Mouse (Mus musculus) neural tube, embryonic 15.5 days (tissue): ENCODE data around the gene Spred1. TPM values are rescaled to one million over a fixed set of nuclear protein-coding genes. Genes with fewer than 3 reads are reported as not detected.

Source experiments
- ATAC-seq: fragments of 200-750 bp; cut with Nextera tagmentation; 2 replicates; pipeline ENCODE4 v1.8.0; 2017; ENCODE audit warnings: mild to moderate bottlenecking, moderate TSS enrichment, moderate library complexity; ENCODE audit not compliant: low FRiP score
- H3K27ac ChIP-seq: fragments of 300-500 bp; sonication (generic); replicated peaks from 2 replicates; pipeline ENCODE4 v1.5.1; 2015; ENCODE audit warnings: mild to moderate bottlenecking, inconsistent platforms
- H3K27me3 ChIP-seq: fragments of 300-500 bp; sonication (generic); replicated peaks from 2 replicates; pipeline ENCODE4 v1.6.1; 2015; ENCODE audit warnings: inconsistent platforms
- H3K36me3 ChIP-seq: fragments of 300-500 bp; sonication (generic); 2 replicates; pipeline ENCODE4 v1.6.1; 2015; ENCODE audit warnings: inconsistent platforms
- H3K4me1 ChIP-seq: fragments of 300-500 bp; sonication (generic); 2 replicates; pipeline ENCODE4 v1.6.1; 2015; ENCODE audit warnings: inconsistent platforms
- H3K4me2 ChIP-seq: fragments of 300-500 bp; sonication (generic); 2 replicates; pipeline ENCODE4 v1.6.1; 2015; ENCODE audit warnings: inconsistent platforms, mild to moderate bottlenecking, moderate library complexity
- H3K4me3 ChIP-seq: fragments of 300-500 bp; sonication (generic); replicated peaks from 2 replicates; pipeline ENCODE4 v1.5.1; 2015; ENCODE audit warnings: mild to moderate bottlenecking, inconsistent platforms
- H3K9ac ChIP-seq: fragments of 300-500 bp; sonication (generic); replicated peaks from 2 replicates; pipeline ENCODE4 v1.6.1; 2015; ENCODE audit warnings: mild to moderate bottlenecking, inconsistent platforms
- H3K9me3 ChIP-seq: fragments of 300-500 bp; sonication (generic); replicated peaks from 2 replicates; pipeline ENCODE4 v1.6.1; 2016; ENCODE audit warnings: inconsistent platforms
- WGBS: fragments of 180-500 bp; shearing (Covaris S2); methylation state at CpG from one replicate; pipeline ENCODE4 v1.1.7; 2015; ENCODE audit warnings: mixed read lengths; 5-methylcytosine and 5-hydroxymethylcytosine counted together
- polyA plus RNA-seq: library from polyadenylated mRNA; unstranded; fragments of >200 nt; fragmentation: Nextera tagmentation; extraction: Ambion mirVana; gene quantifications from 2 replicates; pipeline ENCODE4 v1.2.1, GENCODE M21; 2015

Spred1 gene
- polyA plus RNA-seq, 1 experiment from 2014 or later, result 13.3 TPM

- Histone ChIP-seq H3K4me2 (no peak overlapping the region), H3K27ac (no peak overlapping the region), H3K4me3 (no peak overlapping the region), H3K9me3 (no peaks in the 10 kb centered on the region), H3K9ac (no peak overlapping the region), H3K27me3 (no peaks in the 10 kb centered on the region), H3K4me1 (no peaks in the 10 kb centered on the region), H3K36me3 (peaks cover 7% of the 10 kb centered on the region)
- no peak for ATAC-seq
Measured at GRCm38 (mm10) chr2:117190915-117191314, 69.7 kb downstream of the Spred1 start.

- Histone ChIP-seq H3K4me3 (no peak overlapping the region), H3K4me1 (no peaks in the 10 kb centered on the region), H3K27me3 (no peaks in the 10 kb centered on the region), H3K27ac (no peak overlapping the region), H3K36me3 (no peaks in the 10 kb centered on the region), H3K4me2 (no peak overlapping the region), H3K9ac (no peak overlapping the region), H3K9me3 (no peaks in the 10 kb centered on the region)
- no peak for ATAC-seq
Measured at GRCm38 (mm10) chr2:117194309-117194708, 73.1 kb downstream of the Spred1 start.

GRCm38 (mm10) chr2:117195151-117195550, 74.0 kb downstream of the Spred1 start:
- no peak overlapping the region for H3K4me3 ChIP-seq
- no peaks in the 10 kb centered on the region for H3K27me3 ChIP-seq
- peaks cover 2% of the 10 kb centered on the region; the same call in 1 of the 2 replicates for H3K4me1 ChIP-seq
- H3K9ac ChIP-seq, result no peak overlapping the region
- H3K27ac ChIP-seq, result no peak overlapping the region
- no peak for ATAC-seq
- no peaks in the 10 kb centered on the region for H3K36me3 ChIP-seq
- WGBS, result 43% methylated on average over 2 of the region's 2 CpGs
- H3K9me3 ChIP-seq, result no peaks in the 10 kb centered on the region
- H3K4me2 ChIP-seq, result no peak overlapping the region

GRCm38 (mm10) chr2:117195578-117195977, 74.4 kb downstream of the Spred1 start:
- Histone ChIP-seq H3K4me1 (peaks cover 3% of the 10 kb centered on the region; the same call in 1 of the 2 replicates), H3K9me3 (no peaks in the 10 kb centered on the region), H3K27me3 (no peaks in the 10 kb centered on the region), H3K9ac (no peak overlapping the region), H3K4me2 (no peak overlapping the region), H3K36me3 (no peaks in the 10 kb centered on the region), H3K27ac (no peak overlapping the region), H3K4me3 (no peak overlapping the region)
- 79% methylated on average over 7 of the region's 7 CpGs for WGBS
- ATAC-seq, result no peak

GRCm38 (mm10) chr2:117200869-117201338, 79.7 kb downstream of the Spred1 start:
- ATAC-seq, result peak; percentile 61; the same call in 1 of the 2 replicates

GRCm38 (mm10) chr2:117203350-117203749, 82.2 kb downstream of the Spred1 start:
- Histone ChIP-seq H3K27ac (no peak overlapping the region), H3K4me1 (peaks cover 18% of the 10 kb centered on the region), H3K4me2 (no peak overlapping the region), H3K36me3 (no peaks in the 10 kb centered on the region), H3K9me3 (no peaks in the 10 kb centered on the region), H3K4me3 (no peak overlapping the region), H3K9ac (no peak overlapping the region), H3K27me3 (no peaks in the 10 kb centered on the region)
- no peak for ATAC-seq
- WGBS, result 75% methylated on average over 5 of the region's 5 CpGs

More at GRCm38 (mm10) chr2:117200869-117201338, 79.7 kb downstream of the Spred1 start:
- Histone ChIP-seq H3K4me1 (peaks cover 18% of the 10 kb centered on the region), H3K4me2 (peak overlapping the region; percentile 9; the same call in 1 of the 2 replicates), H3K27ac (0 out of 2 replicates have a peak overlapping the region, but pooled peaks have one; percentile 3), H3K36me3 (no peaks in the 10 kb centered on the region), H3K4me3 (no peak overlapping the region), H3K9me3 (no peaks in the 10 kb centered on the region), H3K27me3 (no peaks in the 10 kb centered on the region), H3K9ac (no peak overlapping the region)
- 20% methylated on average over 9 of the region's 9 CpGs for WGBS

GRCm38 (mm10) chr2:117204534-117204933, 83.4 kb downstream of the Spred1 start:
- Histone ChIP-seq H3K4me1 (peaks cover 18% of the 10 kb centered on the region), H3K27me3 (no peaks in the 10 kb centered on the region), H3K4me3 (no peak overlapping the region), H3K4me2 (no peak overlapping the region), H3K36me3 (no peaks in the 10 kb centered on the region), H3K27ac (no peak overlapping the region), H3K9ac (no peak overlapping the region), H3K9me3 (no peaks in the 10 kb centered on the region)
- 79% methylated on average over 3 of the region's 3 CpGs for WGBS
- ATAC-seq, result no peak

- Histone ChIP-seq H3K4me2 (no peak overlapping the region), H3K27me3 (no peaks in the 10 kb centered on the region)
- WGBS, result 81% methylated on average over 6 of the region's 6 CpGs
Measured at GRCm38 (mm10) chr2:117205066-117205465, 83.9 kb downstream of the Spred1 start.

GRCm38 (mm10) chr2:117210416-117211085, 89.4 kb downstream of the Spred1 start:
- no peak overlapping the region for H3K9ac ChIP-seq
- WGBS, result 3% methylated on average over 6 of the region's 6 CpGs
- peak; percentile 93 for ATAC-seq

More at GRCm38 (mm10) chr2:117205066-117205465, 83.9 kb downstream of the Spred1 start:
- Histone ChIP-seq H3K4me1 (peaks cover 17% of the 10 kb centered on the region), H3K36me3 (no peaks in the 10 kb centered on the region), H3K9ac (no peak overlapping the region), H3K4me3 (no peak overlapping the region), H3K9me3 (no peaks in the 10 kb centered on the region), H3K27ac (no peak overlapping the region)
- no peak for ATAC-seq

GRCm38 (mm10) chr2:117216152-117216551, 95.0 kb downstream of the Spred1 start:
- no peak overlapping the region for H3K9ac ChIP-seq
- no peak overlapping the region for H3K4me3 ChIP-seq
- no peaks in the 10 kb centered on the region for H3K27me3 ChIP-seq
- ATAC-seq, result no peak
- no peaks in the 10 kb centered on the region for H3K9me3 ChIP-seq
- H3K4me1 ChIP-seq, result no peaks in the 10 kb centered on the region
- H3K27ac ChIP-seq, result no peak overlapping the region
- no peak overlapping the region for H3K4me2 ChIP-seq
- 64% methylated on average over 2 of the region's 2 CpGs for WGBS
- H3K36me3 ChIP-seq, result no peaks in the 10 kb centered on the region

More at GRCm38 (mm10) chr2:117210416-117211085, 89.4 kb downstream of the Spred1 start:
- Histone ChIP-seq H3K4me2 (peak overlapping the region; percentile 31), H3K27me3 (no peaks in the 10 kb centered on the region), H3K4me1 (0 out of 2 replicates have a peak, but pooled peaks cover 8% of the 10 kb centered on the region), H3K36me3 (no peaks in the 10 kb centered on the region), H3K4me3 (no peak overlapping the region), H3K27ac (peak overlapping the region; percentile 23; the same call in 1 of the 2 replicates), H3K9me3 (no peaks in the 10 kb centered on the region)

- H3K4me1 ChIP-seq, result no peaks in the 10 kb centered on the region
- ATAC-seq, result no peak
- H3K36me3 ChIP-seq, result no peaks in the 10 kb centered on the region
- H3K4me3 ChIP-seq, result no peak overlapping the region
- no peaks in the 10 kb centered on the region for H3K27me3 ChIP-seq
- no peak overlapping the region for H3K27ac ChIP-seq
- H3K9me3 ChIP-seq, result no peaks in the 10 kb centered on the region
- 12% methylated on average over 15 of the region's 15 CpGs for WGBS
- H3K9ac ChIP-seq, result no peak overlapping the region
- H3K4me2 ChIP-seq, result peak overlapping the region; percentile 15
Measured at GRCm38 (mm10) chr2:117217695-117218216, 96.6 kb downstream of the Spred1 start.

- H3K4me2 ChIP-seq, result no peak overlapping the region
- H3K27ac ChIP-seq, result no peak overlapping the region
- no peaks in the 10 kb centered on the region for H3K9me3 ChIP-seq
- 99% methylated on average over 4 of the region's 4 CpGs for WGBS
- H3K4me1 ChIP-seq, result no peaks in the 10 kb centered on the region
- no peaks in the 10 kb centered on the region for H3K27me3 ChIP-seq
- ATAC-seq, result no peak
- no peak overlapping the region for H3K9ac ChIP-seq
- no peaks in the 10 kb centered on the region for H3K36me3 ChIP-seq
- no peak overlapping the region for H3K4me3 ChIP-seq
Measured at GRCm38 (mm10) chr2:117219536-117219935, 98.4 kb downstream of the Spred1 start.
